Mouse (Mus musculus): Measurements from ENCODE around the gene Ift74. TPM values are rescaled to one million over a fixed set of nuclear protein-coding genes. Genes with fewer than 3 reads are reported as not detected.
"Not testable (repeated sequence)": the region's sequence is repeated elsewhere in the genome, so short reads cannot be mapped to it uniquely, and the experiment has no call there.

The Ift74 gene
- total RNA-seq, 2 experiments from 2014 or later = 2.3 to 3.8 TPM

- ATAC-seq (replicated peaks; ENCODE audit: low FRiP score, poor library complexity, severe bottlenecking) = not testable (repeated sequence)
These were observed 75.5 kb downstream of the Ift74 start for GRCm38 (mm10) chr4:94689804-94690203.

- peak; percentile 81 for ATAC-seq (replicated peaks; ENCODE audit: low FRiP score, poor library complexity, severe bottlenecking)
These were observed 76.8 kb downstream of the Ift74 start for GRCm38 (mm10) chr4:94691078-94691477.

GRCm38 (mm10) chr4:94692175-94692574 is 77.9 kb downstream of the Ift74 start:
- ATAC-seq (replicated peaks; ENCODE audit: low FRiP score, poor library complexity, severe bottlenecking) = peak; percentile 75

GRCm38 (mm10) chr4:94696368-94696767 is 82.1 kb downstream of the Ift74 start:
- ATAC-seq (replicated peaks; ENCODE audit: low FRiP score, poor library complexity, severe bottlenecking) = no peak

GRCm38 (mm10) chr4:94711002-94711401 is 96.7 kb downstream of the Ift74 start:
- ATAC-seq (replicated peaks; ENCODE audit: low FRiP score, poor library complexity, severe bottlenecking) = no peak

- no peak for ATAC-seq (replicated peaks; ENCODE audit: low FRiP score, poor library complexity, severe bottlenecking)
These were observed 97.1 kb downstream of the Ift74 start for GRCm38 (mm10) chr4:94711426-94711825.

- ATAC-seq (replicated peaks; ENCODE audit: low FRiP score, poor library complexity, severe bottlenecking) = no peak
These were observed 99.5 kb downstream of the Ift74 start for GRCm38 (mm10) chr4:94713741-94714140.

- no peak for ATAC-seq (replicated peaks; ENCODE audit: low FRiP score, poor library complexity, severe bottlenecking)
These were observed 100.9 kb downstream of the Ift74 start for GRCm38 (mm10) chr4:94715166-94715565.

GRCm38 (mm10) chr4:94725799-94726198 is 111.5 kb downstream of the Ift74 start:
- ATAC-seq (replicated peaks; ENCODE audit: low FRiP score, poor library complexity, severe bottlenecking) = no peak

GRCm38 (mm10) chr4:94732721-94733120 is 118.4 kb downstream of the Ift74 start:
- ATAC-seq (replicated peaks; ENCODE audit: low FRiP score, poor library complexity, severe bottlenecking) = no peak

GRCm38 (mm10) chr4:94737326-94738295 is 123.3 kb downstream of the Ift74 start:
- no peak for ATAC-seq (replicated peaks; ENCODE audit: low FRiP score, poor library complexity, severe bottlenecking)

GRCm38 (mm10) chr4:94738838-94739731 is 124.8 kb downstream of the Ift74 start, which contains the start of gene Tek:
Tek (plus strand) TSS chr4:94739289.
- ATAC-seq (replicated peaks; ENCODE audit: low FRiP score, poor library complexity, severe bottlenecking) = no peak

GRCm38 (mm10) chr4:94741824-94742223 is 127.5 kb downstream of the Ift74 start:
- ATAC-seq (replicated peaks; ENCODE audit: low FRiP score, poor library complexity, severe bottlenecking) = no peak

Other genes starting within 250 kb of the Ift74 start
- gene Gm10306, start 57.9 kb upstream of the Ift74 start, total RNA-seq (2015; ENCODE audit: low replicate concordance) = not detected in 2 replicates
- gene Gm10306, start 57.9 kb upstream of the Ift74 start, total RNA-seq (2017; ENCODE audit: low replicate concordance) = not detected in 2 replicates
- gene Caap1, start 57.7 kb upstream of the Ift74 start, total RNA-seq (2015; ENCODE audit: low replicate concordance) = 7.2 and 15.5 TPM in 2 replicates
- gene Caap1, start 57.7 kb upstream of the Ift74 start, total RNA-seq (2017; ENCODE audit: low replicate concordance) = 16.0 and 39.1 TPM in 2 replicates
- gene Plaa, start 11.2 kb upstream of the Ift74 start, total RNA-seq (2015; ENCODE audit: low replicate concordance) = 14.3 and 18.7 TPM in 2 replicates
- 13.2 and 16.9 TPM in 2 replicates for gene Plaa, start 11.2 kb upstream of the Ift74 start, total RNA-seq (2017; ENCODE audit: low replicate concordance)
- gene Lrrc19, start 35.7 kb downstream of the Ift74 start, total RNA-seq (2015; ENCODE audit: low replicate concordance) = not detected in 2 replicates
- not detected in 2 replicates for gene Lrrc19, start 35.7 kb downstream of the Ift74 start, total RNA-seq (2017; ENCODE audit: low replicate concordance)
- not detected in 2 replicates for gene Tek, start 124.8 kb downstream of the Ift74 start, total RNA-seq (2015; ENCODE audit: low replicate concordance)
- gene Tek, start 124.8 kb downstream of the Ift74 start, total RNA-seq (2017; ENCODE audit: low replicate concordance) = 0.64 TPM in 1 of 2 replicates, not detected in the other

All from erythroid progenitor cell, adult 5-6 weeks (primary cell).